Mouse (Mus musculus) R1 (cell line): ENCODE measurements around the gene Olfr15.
"Not testable (repeated sequence)": the region's sequence is repeated elsewhere in the genome, so short reads cannot be mapped to it uniquely, and the experiment has no call there.

Experiments
- DNase-seq: peaks from one replicate; pipeline ENCODE4 v3.0.0-alpha.2; 2018; ENCODE audit warnings: low read depth, low spot score

The Olfr15 gene

GRCm38 (mm10) chr16:3830588-3831109, at the start of gene Olfr15:
TSS of gene Olfr15 (plus strand) at chr16:3830878.
- DNase-seq, result peak; percentile 26

GRCm38 (mm10) chr16:3781237-3781636, 49.4 kb upstream of the Olfr15 start:
- DNase-seq, result no peak

- DNase-seq, result no peak
Observed at GRCm38 (mm10) chr16:3788394-3788793, 42.3 kb upstream of the Olfr15 start.

- DNase-seq, result no peak
Observed at GRCm38 (mm10) chr16:3808176-3808575, 22.5 kb upstream of the Olfr15 start.

- DNase-seq, result not testable (repeated sequence)
Observed at GRCm38 (mm10) chr16:3814667-3815066, 16.0 kb upstream of the Olfr15 start.

GRCm38 (mm10) chr16:3820202-3820601, 10.5 kb upstream of the Olfr15 start:
- no peak for DNase-seq

- no peak for DNase-seq
Observed at GRCm38 (mm10) chr16:3828021-3828420, 2.7 kb upstream of the Olfr15 start.

- DNase-seq, result no peak
Observed at GRCm38 (mm10) chr16:3829727-3830126, 951 bp upstream of the Olfr15 start.

- DNase-seq, result no peak
Observed at GRCm38 (mm10) chr16:3835461-3835860, 4.8 kb downstream of the Olfr15 start.

- peak; percentile 66 for DNase-seq
Observed at GRCm38 (mm10) chr16:3839157-3839885, 8.6 kb downstream of the Olfr15 start.

- peak; percentile 67 for DNase-seq
Observed at GRCm38 (mm10) chr16:3842989-3843388, 12.3 kb downstream of the Olfr15 start.

GRCm38 (mm10) chr16:3843796-3844195, 13.1 kb downstream of the Olfr15 start:
- no peak for DNase-seq

GRCm38 (mm10) chr16:3846711-3847518, 16.2 kb downstream of the Olfr15 start, which contains the start of gene Zfp174:
TSS of gene Zfp174 (plus strand) at chr16:3847268.
- DNase-seq, result peak; percentile 98

GRCm38 (mm10) chr16:3847871-3848270, 17.2 kb downstream of the Olfr15 start:
- DNase-seq, result peak; percentile 54

- DNase-seq, result no peak
Observed at GRCm38 (mm10) chr16:3848416-3848815, 17.7 kb downstream of the Olfr15 start.

- DNase-seq, result not testable (repeated sequence)
Observed at GRCm38 (mm10) chr16:3851301-3851700, 20.6 kb downstream of the Olfr15 start.

- peak; percentile 27 for DNase-seq
Observed at GRCm38 (mm10) chr16:3852586-3852985, 21.9 kb downstream of the Olfr15 start.

- DNase-seq, result no peak
Observed at GRCm38 (mm10) chr16:3854437-3855182, 23.9 kb downstream of the Olfr15 start.

- DNase-seq, result no peak
Observed at GRCm38 (mm10) chr16:3855776-3856175, 25.1 kb downstream of the Olfr15 start.

- no peak for DNase-seq
Observed at GRCm38 (mm10) chr16:3859254-3859653, 28.6 kb downstream of the Olfr15 start.

GRCm38 (mm10) chr16:3871815-3872214, 41.1 kb downstream of the Olfr15 start:
- no peak for DNase-seq
